Mouse (Mus musculus) liver, embryonic 14.5 days (tissue): ENCODE results near the gene Olfr373. TPM values are rescaled to one million over a fixed set of nuclear protein-coding genes. Genes with fewer than 3 reads are reported as not detected.
"Not testable (repeated sequence)": the region's sequence is repeated elsewhere in the genome, so short reads cannot be mapped to it uniquely, and the experiment has no call there.

Experiments
- ATAC-seq: fragments of 200-750 bp; cut with Nextera tagmentation; 2 replicates; pipeline ENCODE4 v1.8.0; 2017; ENCODE audit warnings: moderate number of reproducible peaks, mild to moderate bottlenecking, moderate library complexity; ENCODE audit not compliant: insufficient read depth
- DNase-seq, 3 experiments: peaks; one replicate each; pipeline ENCODE4 v3.0.0-alpha.2; 2012 to 2013; ENCODE audit warnings: low read depth in 3 of 3, low spot score in 3 of 3
- H3K27ac ChIP-seq: fragments of 300-500 bp; sonication (generic); 2 replicates; pipeline ENCODE4 v1.5.1; 2014; ENCODE audit warnings: moderate library complexity, mild to moderate bottlenecking, control low read depth, inconsistent platforms
- H3K27me3 ChIP-seq: fragments of 300-500 bp; sonication (generic); 2 replicates; pipeline ENCODE4 v1.6.1; 2014; ENCODE audit warnings: mild to moderate bottlenecking, low read length, moderate library complexity; ENCODE audit not compliant: control insufficient read depth, insufficient read depth
- H3K36me3 ChIP-seq: fragments of 300-500 bp; sonication (generic); replicated peaks from 2 replicates; pipeline ENCODE4 v1.6.1; 2014; ENCODE audit warnings: low read depth; ENCODE audit not compliant: control insufficient read depth, insufficient read depth
- H3K4me1 ChIP-seq, 2 experiments: fragments of 200-500 bp in 1 of 2; fragments of 300-500 bp in 1 of 2; sonication (generic) in 1 of 2; replicated peaks; 2 replicates each; pipeline ENCODE4 v1.6.1; 2012 to 2014; ENCODE audit warnings: antibody characterized with exemption in 1 of 2, inconsistent platforms in 1 of 2, low read length in 1 of 2; ENCODE audit not compliant: control insufficient read depth in 2 of 2, insufficient read depth in 2 of 2
- H3K4me2 ChIP-seq: fragments of 300-500 bp; sonication (generic); 2 replicates; pipeline ENCODE4 v1.6.1; 2014; ENCODE audit warnings: low read depth, mild to moderate bottlenecking, control low read depth, moderate library complexity
- H3K4me3 ChIP-seq, 2 experiments: fragments of 200-500 bp in 1 of 2; fragments of 300-500 bp in 1 of 2; sonication (generic) in 1 of 2; 2 replicates each; pipeline ENCODE4 v1.5.1; 2012 to 2014; ENCODE audit warnings: low read depth in 2 of 2, low read length in 2 of 2, mild to moderate bottlenecking in 2 of 2, control low read depth in 1 of 2, inconsistent platforms in 1 of 2, moderate library complexity in 1 of 2; ENCODE audit not compliant: insufficient read depth in 1 of 2
- H3K9ac ChIP-seq: fragments of 300-500 bp; sonication (generic); replicated peaks from 2 replicates; pipeline ENCODE4 v1.6.1; 2014; ENCODE audit warnings: mild to moderate bottlenecking, control low read depth, moderate library complexity
- H3K9me3 ChIP-seq: fragments of 300-500 bp; sonication (generic); 2 replicates; pipeline ENCODE4 v1.6.1; 2016; ENCODE audit warnings: low read length, mixed read lengths; ENCODE audit not compliant: control insufficient read depth
- CTCF ChIP-seq: IDR thresholded peaks from 2 replicates; pipeline ENCODE4 v1.5.1; 2016; ENCODE audit warnings: antibody characterized with exemption, low read depth, control low read depth
- EP300 ChIP-seq: IDR thresholded peaks from 2 replicates; pipeline ENCODE4 v1.6.1; 2016; ENCODE audit warnings: antibody characterized with exemption, low read depth
- WGBS: fragments of 180-500 bp; shearing (Covaris S2); extraction: QIAGEN DNeasy Blood & Tissue Kit; methylation state at CpG from one replicate; pipeline ENCODE4 v1.1.7; 2014; ENCODE audit not compliant: insufficient replicate concordance; 5-methylcytosine and 5-hydroxymethylcytosine counted together
- polyA plus RNA-seq, 2 experiments: library from polyadenylated mRNA; depleted of rRNA in 1 of 2; stranded (reverse) in 1 of 2; unstranded in 1 of 2; fragments of >200 nt; fragmentation: Nextera tagmentation in 1 of 2; extraction: Ambion mirVana in 1 of 2; gene quantifications; 2 replicates each; pipeline versions ENCODE4 v1.2.1 to v1.2.3; 2012 to 2014

The Olfr373 gene
- not detected in 2 replicates for polyA plus RNA-seq (2012; rRNA removed)
- polyA plus RNA-seq (2014; fragmentation: Nextera tagmentation; extraction: Ambion mirVana): not detected in 2 replicates

- H3K9ac ChIP-seq, H3K4me1 ChIP-seq, H3K9me3 ChIP-seq, H3K36me3 ChIP-seq, DNase-seq, H3K4me3 ChIP-seq, H3K4me2 ChIP-seq, H3K27me3 ChIP-seq, ATAC-seq, H3K27ac ChIP-seq: not testable (repeated sequence)
Measured at GRCm38 (mm10) chr8:72082877-72083276, at the start of gene Olfr373. Gene Olfr373 (plus strand): TSS chr8:72083177.

- not testable (repeated sequence) for H3K4me2 ChIP-seq, H3K27me3 ChIP-seq, H3K36me3 ChIP-seq, H3K9ac ChIP-seq, H3K27ac ChIP-seq, H3K4me3 ChIP-seq, DNase-seq, ATAC-seq, H3K4me1 ChIP-seq, H3K9me3 ChIP-seq
- 63% methylated on average over 4 of the region's 4 CpGs for WGBS
Measured at GRCm38 (mm10) chr8:72040918-72041317, 42.1 kb upstream of the Olfr373 start, which contains the start of gene Olfr372. Gene Olfr372 (plus strand): TSS chr8:72041218.

GRCm38 (mm10) chr8:72042493-72042892 lies 40.5 kb upstream of the Olfr373 start:
- Histone ChIP-seq H3K27ac (no peak overlapping the region), H3K27me3 (no peaks in the 10 kb centered on the region), H3K4me2 (no peak overlapping the region), H3K4me1 (no peaks in the 10 kb centered on the region), H3K4me3 (no peak overlapping the region), H3K9ac (no peak overlapping the region), H3K9me3 (no peaks in the 10 kb centered on the region), H3K36me3 (no peaks in the 10 kb centered on the region)
- no peak for TF ChIP-seq CTCF
- no peak for TF ChIP-seq EP300
- DNase-seq (no peak), ATAC-seq (no peak)
- WGBS: 40% methylated on average over 1 of the region's 1 CpGs

- H3K9me3 ChIP-seq, H3K27ac ChIP-seq: not testable (repeated sequence)
Measured at GRCm38 (mm10) chr8:72054633-72055032, 28.3 kb upstream of the Olfr373 start.

GRCm38 (mm10) chr8:72057643-72058042 lies 25.3 kb upstream of the Olfr373 start:
- H3K27me3 ChIP-seq, ATAC-seq, H3K4me2 ChIP-seq, H3K4me3 ChIP-seq, H3K9ac ChIP-seq, H3K36me3 ChIP-seq, H3K4me1 ChIP-seq, H3K27ac ChIP-seq, H3K9me3 ChIP-seq, DNase-seq: not testable (repeated sequence)
- WGBS: 65% methylated on average over 3 of the region's 4 CpGs

More at GRCm38 (mm10) chr8:72054633-72055032, 28.3 kb upstream of the Olfr373 start:
- not testable (repeated sequence) for H3K4me3 ChIP-seq, H3K4me1 ChIP-seq, H3K27me3 ChIP-seq, DNase-seq, H3K4me2 ChIP-seq, ATAC-seq, H3K36me3 ChIP-seq, H3K9ac ChIP-seq

- H3K4me2 ChIP-seq, ATAC-seq, H3K36me3 ChIP-seq, H3K27ac ChIP-seq, H3K9ac ChIP-seq, H3K9me3 ChIP-seq, H3K4me1 ChIP-seq, H3K27me3 ChIP-seq, H3K4me3 ChIP-seq, DNase-seq: not testable (repeated sequence)
- WGBS: 62% methylated on average over 1 of the region's 1 CpGs
Measured at GRCm38 (mm10) chr8:72066819-72067399, 16.1 kb upstream of the Olfr373 start.
